Mouse (Mus musculus): ENCODE data around the gene Fam122b. TPM values are rescaled to one million over a fixed set of nuclear protein-coding genes. Genes with fewer than 3 reads are reported as not detected.

Gene Fam122b
- polyA plus RNA-seq, 1 experiment, result 5.1 TPM

GRCm38 (mm10) chrX:53204690-53205311 lies 64.8 kb downstream of the Fam122b start:
- DNase-seq (ENCODE audit: extremely low spot score in 1 of 2, low spot score in 1 of 2), result no peak

GRCm38 (mm10) chrX:53201616-53202015 lies 68.0 kb downstream of the Fam122b start:
- DNase-seq (ENCODE audit: extremely low spot score in 1 of 2, low spot score in 1 of 2), result no peak

- no peak for DNase-seq (ENCODE audit: extremely low spot score in 1 of 2, low spot score in 1 of 2)
These were observed 71.9 kb downstream of the Fam122b start for GRCm38 (mm10) chrX:53197681-53198080.

GRCm38 (mm10) chrX:53196392-53196791 lies 73.2 kb downstream of the Fam122b start:
- DNase-seq (ENCODE audit: extremely low spot score in 1 of 2, low spot score in 1 of 2), result no peak

Other genes with a start within 250 kb of the Fam122b start
- 0.40 and 1.7 TPM in 2 replicates for gene Plac1, start 29.7 kb downstream of the Fam122b start, polyA plus RNA-seq (2012; rRNA removed)
- gene Fam122c, start 3.6 kb upstream of the Fam122b start, polyA plus RNA-seq (2012; rRNA removed), result not detected in 2 replicates
- 12.4 and 14.2 TPM in 2 replicates for gene Mospd1, start 100.7 kb upstream of the Fam122b start, polyA plus RNA-seq (2012; rRNA removed)
- gene Etd, start 165.1 kb upstream of the Fam122b start, polyA plus RNA-seq (2012; rRNA removed), result not detected in 2 replicates

Measured in frontal cortex, adult 2 months (tissue).